Mouse (Mus musculus) heart, embryonic 13.5 days (tissue): ENCODE results near the gene Ddx25. TPM values are rescaled to one million over a fixed set of nuclear protein-coding genes. Genes with fewer than 3 reads are reported as not detected.

ENCODE experiments used
- ATAC-seq: fragments of 200-750 bp; cut with Nextera tagmentation; 2 replicates; pipeline ENCODE4 v1.8.0; 2017; ENCODE audit warnings: moderate TSS enrichment; ENCODE audit not compliant: insufficient number of reproducible peaks, low FRiP score, low TSS enrichment; ENCODE audit errors: extremely low read depth
- H3K27ac ChIP-seq: fragments of 300-500 bp; sonication (generic); replicated peaks from 2 replicates; pipeline ENCODE4 v1.5.1; 2015; ENCODE audit warnings: moderate library complexity, mild to moderate bottlenecking, inconsistent platforms
- H3K27me3 ChIP-seq: fragments of 300-500 bp; sonication (generic); replicated peaks from 2 replicates; pipeline ENCODE4 v1.6.1; 2015; ENCODE audit warnings: mild to moderate bottlenecking, inconsistent platforms
- H3K36me3 ChIP-seq: fragments of 300-500 bp; sonication (generic); 2 replicates; pipeline ENCODE4 v1.6.1; 2015; ENCODE audit warnings: mild to moderate bottlenecking, inconsistent platforms
- H3K4me1 ChIP-seq: fragments of 300-500 bp; sonication (generic); 2 replicates; pipeline ENCODE4 v1.6.1; 2015; ENCODE audit warnings: inconsistent platforms
- H3K4me2 ChIP-seq: fragments of 300-500 bp; sonication (generic); 2 replicates; pipeline ENCODE4 v1.6.1; 2015; ENCODE audit warnings: inconsistent platforms, mild to moderate bottlenecking, moderate library complexity
- H3K4me3 ChIP-seq: fragments of 300-500 bp; sonication (generic); 2 replicates; pipeline ENCODE4 v1.5.1; 2015; ENCODE audit warnings: moderate library complexity, mild to moderate bottlenecking, inconsistent platforms
- H3K9ac ChIP-seq: fragments of 300-500 bp; sonication (generic); 2 replicates; pipeline ENCODE4 v1.6.1; 2015; ENCODE audit warnings: inconsistent platforms, mild to moderate bottlenecking, moderate library complexity
- H3K9me3 ChIP-seq: fragments of 300-500 bp; sonication (generic); 2 replicates; pipeline ENCODE4 v1.6.1; 2016; ENCODE audit warnings: inconsistent platforms
- WGBS: fragments of 180-500 bp; shearing (Covaris S2); methylation state at CpG from one replicate; pipeline ENCODE4 v1.1.7; 2015; ENCODE audit warnings: mixed read lengths; 5-methylcytosine and 5-hydroxymethylcytosine counted together
- polyA plus RNA-seq: library from polyadenylated mRNA; unstranded; fragments of >200 nt; fragmentation: Nextera tagmentation; extraction: Ambion mirVana; gene quantifications from 2 replicates; pipeline ENCODE4 v1.2.1, GENCODE M21; 2015

The Ddx25 gene
- polyA plus RNA-seq: 1.4 and 1.5 TPM in 2 replicates

DNA sequence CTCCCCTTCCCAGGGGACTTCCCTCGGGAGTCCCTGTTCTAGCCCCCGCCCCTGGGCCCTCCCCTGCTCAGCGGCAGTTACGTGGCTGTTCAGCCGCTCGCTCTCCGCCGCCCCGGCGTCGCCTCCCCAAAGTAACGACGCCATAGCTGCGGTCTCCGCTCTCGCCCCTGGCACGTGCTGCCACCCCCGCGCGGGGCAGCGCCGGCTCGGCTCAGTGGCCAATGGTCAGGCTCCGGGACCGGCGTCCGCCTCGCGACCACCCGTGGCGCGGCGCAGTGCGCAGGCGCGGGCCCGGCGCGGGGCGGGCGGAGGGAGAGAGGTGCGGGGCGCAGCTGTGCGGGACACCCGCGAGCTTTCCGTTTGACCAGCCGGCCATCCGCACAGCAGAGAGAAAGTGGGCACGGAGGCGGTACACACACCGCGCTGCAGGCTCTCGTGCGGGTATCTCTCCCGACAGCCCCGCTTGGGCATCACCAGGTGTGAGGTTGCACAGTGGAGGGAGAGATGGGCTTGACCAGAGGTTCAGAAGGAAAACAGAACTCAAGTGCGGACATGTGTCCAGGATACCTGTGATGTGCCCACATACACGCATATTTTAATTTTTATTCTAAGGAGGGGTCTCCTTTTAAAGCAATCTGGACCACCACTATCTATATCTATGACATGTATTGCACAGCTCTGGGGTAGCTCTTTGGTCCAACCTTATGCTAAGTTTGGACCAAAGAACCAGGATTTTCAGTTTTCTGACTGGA, at the start of gene Ddx25, which contains the start of gene Pus3:
Gene Ddx25 (minus strand): TSS at position 272 of the 752 bp plus-strand sequence.
Gene Pus3 (plus strand): TSS at position 339 of the 752 bp plus-strand sequence.
- 1% methylated on average over 57 of the region's 59 CpGs for WGBS
- Histone ChIP-seq H3K27me3 (peaks cover 29% of the 10 kb centered on the region), H3K4me2 (peak within 1 kb of the TSS; percentile 99), H3K4me1 (peaks cover 29% of the 10 kb centered on the region), H3K4me3 (peak within 1 kb of the TSS; percentile 73), H3K36me3 (peaks cover 18% of the 10 kb centered on the region), H3K9me3 (no peaks in the 10 kb centered on the region), H3K27ac (peak within 1 kb of the TSS; percentile 63), H3K9ac (peak within 1 kb of the TSS; percentile 83)
- peak; percentile 67; the same call in 1 of the 2 replicates for ATAC-seq

DNA sequence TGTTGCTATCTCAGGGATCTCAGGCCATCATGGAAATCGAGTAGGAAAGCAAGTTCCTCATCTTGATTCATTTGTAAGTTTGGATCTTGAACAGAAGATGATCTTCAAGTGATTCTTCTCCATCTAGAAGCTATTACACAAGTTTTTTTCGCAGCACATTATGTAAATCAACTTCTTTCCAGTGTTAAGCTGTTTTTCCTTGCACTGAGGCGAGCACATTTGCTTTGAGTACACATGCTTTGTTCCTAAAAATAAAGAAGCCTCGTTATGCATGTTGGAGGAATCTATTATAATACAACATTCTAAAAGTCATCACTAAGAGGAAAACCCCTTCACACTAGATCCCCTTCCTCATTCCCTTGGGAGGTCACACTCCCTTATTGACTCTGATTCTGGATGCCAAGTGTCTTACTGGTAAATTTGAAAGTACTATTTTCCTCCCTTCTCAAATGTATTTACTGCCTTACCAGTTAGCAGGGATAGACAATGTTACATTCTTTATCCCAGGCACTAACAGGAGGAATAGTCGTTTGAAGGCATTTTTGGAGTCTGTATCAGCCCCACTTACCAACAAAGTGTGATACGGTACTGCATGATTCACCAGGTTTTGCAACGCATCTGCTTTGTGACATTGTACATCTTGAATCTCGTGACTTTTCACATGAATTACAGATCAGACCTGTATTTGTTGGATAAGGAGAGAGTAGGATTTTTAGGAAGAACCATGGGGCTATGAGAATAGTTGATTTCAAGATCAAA, 49.5 kb upstream of the Ddx25 start:
- WGBS: 63% methylated on average over 8 of the region's 8 CpGs
- Histone ChIP-seq H3K9me3 (no peaks in the 10 kb centered on the region), H3K36me3 (no peaks in the 10 kb centered on the region), H3K4me2 (no peak overlapping the region), H3K27ac (no peak overlapping the region), H3K9ac (no peak overlapping the region), H3K4me1 (no peaks in the 10 kb centered on the region), H3K4me3 (no peak overlapping the region), H3K27me3 (no peaks in the 10 kb centered on the region)
- ATAC-seq: no peak

DNA sequence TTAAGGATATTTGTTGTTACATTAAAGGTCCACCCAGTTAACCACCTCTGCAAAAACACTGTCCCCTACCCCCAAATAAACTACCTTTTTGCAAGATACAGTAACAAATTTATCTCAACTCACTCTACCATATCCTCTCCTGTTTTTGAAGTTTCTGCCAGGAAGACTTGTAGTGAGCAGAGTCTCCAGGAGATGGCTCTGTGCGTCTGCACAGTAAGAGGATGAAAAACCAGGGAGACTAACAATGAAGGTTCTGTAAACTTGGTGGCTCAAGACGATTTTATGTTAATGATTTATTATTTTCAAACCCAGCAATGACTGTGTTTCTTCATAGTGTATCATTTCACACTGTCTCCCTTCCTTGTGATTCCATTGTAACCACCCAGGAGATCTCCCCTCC, 34.6 kb upstream of the Ddx25 start:
- ATAC-seq: no peak

GRCm38 (mm10) chr9:35587674-35588073, 29.3 kb upstream of the Ddx25 start:
- no peak overlapping the region for H3K27ac ChIP-seq
- WGBS: 39% methylated on average over 1 of the region's 1 CpGs
- no peak for ATAC-seq

More for the DNA sequence above, 34.6 kb upstream of the Ddx25 start:
- H3K9me3 ChIP-seq: peaks cover 11% of the 10 kb centered on the region; the same call in 1 of the 2 replicates
- no peak overlapping the region for H3K27ac ChIP-seq
- no peak overlapping the region for H3K4me3 ChIP-seq
- no peak overlapping the region for H3K4me2 ChIP-seq
- no peaks in the 10 kb centered on the region for H3K36me3 ChIP-seq
- H3K4me1 ChIP-seq: no peaks in the 10 kb centered on the region
- 15% methylated on average over 2 of the region's 2 CpGs for WGBS
- no peak overlapping the region for H3K9ac ChIP-seq
- no peaks in the 10 kb centered on the region for H3K27me3 ChIP-seq

DNA sequence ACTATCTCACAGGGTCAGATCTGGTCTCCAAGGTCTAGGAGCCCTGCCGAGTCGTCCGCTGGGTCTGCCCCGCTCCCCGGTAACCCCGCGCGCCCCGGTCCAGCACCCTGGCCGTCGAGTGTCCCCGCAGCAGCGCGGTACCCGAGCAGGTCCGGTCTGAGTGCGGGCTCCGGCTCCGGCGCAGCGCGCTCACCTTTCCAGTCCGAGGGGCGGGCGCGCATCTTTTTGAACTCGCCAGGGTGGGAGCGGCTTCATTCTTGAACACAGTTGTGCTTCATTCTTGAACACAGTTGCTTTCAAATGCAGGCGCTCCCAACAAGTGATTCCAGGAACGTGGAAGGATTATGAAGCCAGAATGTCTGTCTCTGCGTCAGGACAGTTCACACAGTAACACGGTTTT, 16.1 kb upstream of the Ddx25 start:
- Histone ChIP-seq H3K9me3 (no peaks in the 10 kb centered on the region), H3K27me3 (peaks cover 24% of the 10 kb centered on the region), H3K36me3 (no peaks in the 10 kb centered on the region), H3K27ac (no peak overlapping the region), H3K4me3 (peak overlapping the region; percentile 46), H3K4me2 (peak overlapping the region; percentile 70), H3K4me1 (peaks cover 11% of the 10 kb centered on the region), H3K9ac (peak overlapping the region; percentile 66)
- no peak for ATAC-seq
- 3% methylated on average over 32 of the region's 32 CpGs for WGBS

More at GRCm38 (mm10) chr9:35587674-35588073, 29.3 kb upstream of the Ddx25 start:
- Histone ChIP-seq H3K36me3 (no peaks in the 10 kb centered on the region), H3K9ac (no peak overlapping the region), H3K4me3 (no peak overlapping the region), H3K4me1 (no peaks in the 10 kb centered on the region), H3K4me2 (no peak overlapping the region), H3K9me3 (peaks cover 5% of the 10 kb centered on the region; the same call in 1 of the 2 replicates), H3K27me3 (no peaks in the 10 kb centered on the region)

GRCm38 (mm10) chr9:35570663-35571062, 12.3 kb upstream of the Ddx25 start:
- H3K27ac ChIP-seq: peak overlapping the region; percentile 90

DNA sequence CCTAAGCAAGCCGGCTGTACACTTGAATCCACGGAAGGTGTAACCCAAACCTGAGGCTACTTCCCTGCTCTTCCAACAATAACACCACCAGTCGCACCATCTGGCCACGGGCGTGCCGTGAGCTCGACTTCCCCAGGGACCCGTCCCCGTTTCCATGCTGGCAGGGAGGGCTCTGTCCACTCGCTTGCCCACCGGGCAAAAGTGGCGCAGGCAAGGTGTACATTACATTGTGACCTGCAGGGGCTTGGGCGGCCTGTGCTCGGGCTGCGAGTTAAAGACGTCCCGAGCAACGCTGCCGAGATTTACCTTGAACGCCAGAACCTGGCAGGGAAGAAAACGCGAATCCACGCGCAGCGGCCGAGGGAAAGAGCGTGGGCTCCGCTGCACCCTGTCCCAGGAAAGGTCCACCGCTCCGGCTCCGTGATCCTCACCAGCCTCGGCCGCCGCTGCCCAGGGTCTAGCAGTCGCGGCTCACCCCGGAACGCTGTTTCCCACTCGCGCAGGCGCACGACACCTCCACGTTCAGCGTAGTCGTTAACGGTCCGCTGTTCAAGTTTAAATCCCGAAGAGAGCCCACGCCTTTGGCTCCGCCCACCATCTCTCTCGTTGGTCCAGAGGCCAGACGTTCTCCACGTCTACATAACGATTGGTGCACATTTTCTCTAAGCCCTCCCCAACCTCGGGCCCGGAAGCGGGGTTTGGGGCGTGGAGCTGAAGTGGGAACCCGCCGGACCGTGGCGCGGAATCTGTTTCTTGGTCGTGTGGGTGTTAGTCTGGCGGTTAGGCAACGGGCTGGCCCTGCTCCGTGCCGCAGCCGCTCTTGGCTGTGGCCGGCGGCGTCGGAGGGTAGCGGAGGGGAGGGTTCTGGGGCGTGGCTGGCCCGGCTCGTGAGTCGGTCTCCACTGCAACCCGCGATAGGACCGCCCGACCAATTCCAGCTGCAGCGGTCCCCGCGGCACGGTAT, 11.5 kb upstream of the Ddx25 start, which contains the start of the genes Pate2 and Hyls1:
Gene Pate2 (plus strand): TSS at position 714 of the 964 bp plus-strand sequence.
Gene Hyls1 (minus strand): TSS at position 828 of the 964 bp plus-strand sequence.
- H3K27ac ChIP-seq: peak within 1 kb of the TSS; percentile 90
- ATAC-seq: peak; percentile 95
- H3K9me3 ChIP-seq: no peaks in the 10 kb centered on the region
- WGBS: under 1% methylated on average over 86 of the region's 86 CpGs
- H3K4me2 ChIP-seq: peak within 1 kb of the TSS; percentile 81
- H3K27me3 ChIP-seq: peaks cover 19% of the 10 kb centered on the region
- peaks cover 34% of the 10 kb centered on the region for H3K36me3 ChIP-seq
- H3K4me3 ChIP-seq: peak within 1 kb of the TSS; percentile 71
- H3K9ac ChIP-seq: peak within 1 kb of the TSS; percentile 87
- H3K4me1 ChIP-seq: peaks cover 38% of the 10 kb centered on the region

More at GRCm38 (mm10) chr9:35570663-35571062, 12.3 kb upstream of the Ddx25 start:
- H3K4me3 ChIP-seq: peak overlapping the region; percentile 71
- H3K4me2 ChIP-seq: peak overlapping the region; percentile 81
- no peak for ATAC-seq
- H3K4me1 ChIP-seq: peaks cover 30% of the 10 kb centered on the region
- H3K9ac ChIP-seq: peak overlapping the region; percentile 87
- H3K36me3 ChIP-seq: peaks cover 26% of the 10 kb centered on the region
- H3K27me3 ChIP-seq: peaks cover 24% of the 10 kb centered on the region
- no peaks in the 10 kb centered on the region for H3K9me3 ChIP-seq
- 12% methylated on average over 5 of the region's 5 CpGs for WGBS

DNA sequence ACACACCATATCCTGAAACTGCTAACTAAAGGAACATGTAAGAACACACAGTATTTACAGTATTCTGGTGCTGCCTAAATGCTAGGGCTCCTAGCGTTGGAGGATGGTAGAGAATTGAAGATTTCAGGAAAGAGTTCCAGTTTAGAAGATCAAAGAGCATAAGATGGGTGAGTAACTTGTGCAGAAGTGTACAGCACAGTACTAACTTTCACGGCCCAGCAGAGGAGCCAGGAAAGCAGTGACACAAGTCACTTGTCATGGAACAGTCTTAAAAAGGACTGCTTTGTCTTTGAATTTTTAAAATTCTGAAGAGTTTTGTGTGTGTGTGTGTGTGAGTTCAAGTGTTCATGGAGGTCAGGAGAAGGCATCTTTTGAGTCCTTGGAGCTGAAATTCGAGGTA, 9.7 kb upstream of the Ddx25 start:
- Histone ChIP-seq H3K4me3 (no peak overlapping the region), H3K36me3 (peaks cover 43% of the 10 kb centered on the region), H3K4me1 (peaks cover 40% of the 10 kb centered on the region), H3K4me2 (peak overlapping the region; percentile 81), H3K27me3 (peaks cover 4% of the 10 kb centered on the region; the same call in 1 of the 2 replicates), H3K9me3 (no peaks in the 10 kb centered on the region), H3K27ac (no peak overlapping the region), H3K9ac (peak overlapping the region; percentile 33; the same call in 1 of the 2 replicates)
- ATAC-seq: no peak
- WGBS: 84% methylated on average over 3 of the region's 3 CpGs

DNA sequence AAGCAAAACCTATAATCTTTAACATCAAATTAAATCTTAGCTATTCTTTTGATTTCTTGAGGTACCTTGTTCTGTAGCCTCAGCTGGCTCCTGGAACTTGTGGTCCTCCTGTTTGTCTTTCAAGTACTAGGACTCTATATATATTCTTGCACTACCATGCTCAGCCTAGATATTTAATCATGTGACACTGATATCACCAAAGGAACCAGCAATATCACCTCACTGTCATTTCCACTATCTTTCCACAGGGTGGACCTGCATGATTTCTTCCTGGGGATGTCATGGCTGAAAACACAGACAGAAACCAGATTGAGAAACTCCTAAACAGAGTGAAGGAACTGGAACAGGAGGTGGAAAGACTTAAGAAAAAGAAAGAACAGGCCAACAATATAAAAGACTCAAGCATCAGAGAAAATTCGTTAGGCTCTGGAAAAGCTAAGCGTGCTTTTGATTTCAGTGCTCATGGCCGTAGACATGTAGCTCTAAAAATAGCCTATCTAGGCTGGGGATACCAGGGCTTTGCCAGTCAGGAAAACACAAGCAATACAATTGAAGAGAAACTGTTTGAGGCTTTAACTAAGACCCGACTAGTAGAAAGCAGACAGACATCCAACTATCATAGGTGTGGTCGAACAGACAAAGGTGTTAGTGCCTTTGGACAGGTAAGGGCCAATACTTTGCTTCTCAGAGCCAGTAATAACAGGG, 6.4 kb upstream of the Ddx25 start:
- 44% methylated on average over 5 of the region's 5 CpGs for WGBS
- H3K4me3 ChIP-seq: peak overlapping the region; percentile 6; the same call in 1 of the 2 replicates
- H3K4me1 ChIP-seq: peaks cover 43% of the 10 kb centered on the region
- H3K27ac ChIP-seq: peak overlapping the region; percentile 90
- H3K27me3 ChIP-seq: no peaks in the 10 kb centered on the region
- ATAC-seq: no peak
- no peaks in the 10 kb centered on the region for H3K9me3 ChIP-seq
- peak overlapping the region; percentile 34 for H3K9ac ChIP-seq
- H3K36me3 ChIP-seq: peaks cover 59% of the 10 kb centered on the region
- peak overlapping the region; percentile 55 for H3K4me2 ChIP-seq

DNA sequence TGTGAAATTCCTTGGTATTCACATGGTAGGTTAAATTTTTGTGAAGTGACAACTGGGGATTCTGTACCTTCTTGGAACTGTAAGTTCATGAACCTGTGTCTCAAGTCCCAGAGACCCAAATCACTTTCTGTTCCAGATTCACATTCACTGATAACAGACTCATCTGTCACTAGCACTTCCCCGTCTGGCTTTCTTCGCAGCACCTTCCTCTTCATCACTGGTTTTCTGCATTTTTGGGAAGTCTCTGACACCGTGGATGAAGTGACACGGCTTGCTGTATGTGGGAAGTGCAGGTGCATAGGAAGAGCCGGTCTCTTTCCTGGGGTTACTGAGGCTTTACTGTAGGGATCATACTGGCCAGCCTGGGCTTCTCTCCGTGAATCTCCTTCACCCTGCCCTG, 3.3 kb upstream of the Ddx25 start:
- Histone ChIP-seq H3K4me2 (no peak overlapping the region), H3K9me3 (no peaks in the 10 kb centered on the region), H3K27ac (no peak overlapping the region), H3K4me3 (no peak overlapping the region), H3K4me1 (peaks cover 41% of the 10 kb centered on the region), H3K36me3 (peaks cover 43% of the 10 kb centered on the region), H3K27me3 (peaks cover 18% of the 10 kb centered on the region), H3K9ac (no peak overlapping the region)
- WGBS: 84% methylated on average over 6 of the region's 6 CpGs
- no peak for ATAC-seq
